Mouse (Mus musculus): ENCODE measurements around the gene Olfr1431. TPM values are rescaled to one million over a fixed set of nuclear protein-coding genes. Genes with fewer than 3 reads are reported as not detected.
"Not testable (repeated sequence)": the region's sequence is repeated elsewhere in the genome, so short reads cannot be mapped to it uniquely, and the experiment has no call there.

Gene Olfr1431
- total RNA-seq (2022), result not detected

GRCm38 (mm10) chr19:12200334-12200733 is at the start of gene Olfr1431:
TSS of gene Olfr1431 (plus strand) at chr19:12200634.
- no peak for DNase-seq (ENCODE audit: low spot score)

DNA sequence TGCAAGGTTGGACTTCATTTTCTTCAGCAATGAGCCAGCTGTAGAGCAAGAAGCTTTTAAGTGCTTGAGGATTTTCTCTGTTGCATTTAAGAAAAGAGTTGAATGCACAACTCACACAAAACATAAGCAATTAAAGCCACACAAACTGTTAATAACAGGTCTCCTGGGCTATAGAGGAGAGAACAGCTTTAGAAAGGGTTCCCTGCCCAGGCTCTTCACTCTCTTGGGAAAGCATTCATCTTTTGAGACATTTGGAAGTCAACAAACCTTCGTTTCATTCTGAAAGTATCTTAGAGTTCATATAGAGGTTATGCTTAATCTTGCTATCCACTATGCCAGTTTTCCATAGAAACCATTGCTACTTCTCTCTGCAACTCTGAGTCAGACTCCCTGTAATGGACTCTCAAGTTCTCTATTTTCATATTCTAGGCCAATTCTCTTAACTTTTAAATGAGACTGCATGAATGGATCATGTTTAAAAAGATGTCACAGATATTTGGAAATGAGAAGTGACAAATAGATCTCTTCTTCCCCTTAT is 30.3 kb upstream of the Olfr1431 start, which contains the start of gene Olfr1555-ps1:
Olfr1555-ps1 (minus strand) TSS at position 51 of the 538 bp plus-strand sequence.
- not testable (repeated sequence) for DNase-seq (ENCODE audit: low spot score)

GRCm38 (mm10) chr19:12175431-12175830 is 25.0 kb upstream of the Olfr1431 start:
- not testable (repeated sequence) for DNase-seq (ENCODE audit: low spot score)

GRCm38 (mm10) chr19:12199076-12199475 is 1.4 kb upstream of the Olfr1431 start:
- not testable (repeated sequence) for DNase-seq (ENCODE audit: low spot score)

DNA sequence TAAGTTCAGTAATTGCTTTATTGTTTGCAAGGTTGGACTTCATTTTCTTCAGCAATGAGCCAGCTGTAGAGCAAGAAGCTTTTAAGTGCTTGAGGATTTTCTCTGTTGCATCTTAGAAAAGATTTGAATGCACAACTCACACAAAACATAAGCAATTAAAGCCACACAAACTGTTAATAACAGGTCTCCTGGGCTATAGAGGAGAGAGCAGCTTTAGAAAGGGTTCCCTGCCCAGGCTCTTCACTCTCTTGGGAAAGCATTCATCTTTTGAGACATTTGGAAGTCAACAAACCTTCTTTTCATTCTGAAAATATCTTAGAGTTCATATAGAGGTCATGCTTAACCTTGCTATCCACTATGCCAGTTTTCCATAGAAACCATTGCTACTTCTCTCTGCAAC is 32.1 kb downstream of the Olfr1431 start, which contains the start of gene Olfr1432:
Olfr1432 (minus strand) TSS at position 101 of the 400 bp plus-strand sequence.
- DNase-seq (ENCODE audit: low spot score), result not testable (repeated sequence)

- no peak for DNase-seq (ENCODE audit: low spot score)
Observed at GRCm38 (mm10) chr19:12241559-12241958, 41.1 kb downstream of the Olfr1431 start, which contains the start of gene Olfr262. TSS of gene Olfr262 (minus strand) at chr19:12241659.

- DNase-seq (ENCODE audit: low spot score), result no peak
Observed at GRCm38 (mm10) chr19:12260732-12261131, 60.3 kb downstream of the Olfr1431 start, which contains the start of gene Olfr235. TSS of gene Olfr235 (plus strand) at chr19:12261032.

Other genes with a start within 250 kb of the Olfr1431 start
- gene Osbp, start 234.7 kb upstream of the Olfr1431 start, total RNA-seq (2022), result 100 to 1,000 TPM in 1 of 4 experiments, 10 to 100 TPM in 3; 90.7 to 106 (median 95.9) TPM
- gene Olfr1423, start 159.3 kb upstream of the Olfr1431 start, total RNA-seq (2022), result not detected
- not detected for gene Olfr1424, start 138.0 kb upstream of the Olfr1431 start, total RNA-seq (2022)
- not detected for gene Olfr1425, start 122.9 kb upstream of the Olfr1431 start, total RNA-seq (2022)
- not detected for gene Olfr1426, start 108.6 kb upstream of the Olfr1431 start, total RNA-seq (2022)
- not detected for gene Olfr1427, start 97.3 kb upstream of the Olfr1431 start, total RNA-seq (2022)
- not detected for gene Olfr1428, start 84.7 kb upstream of the Olfr1431 start, total RNA-seq (2022)
- not detected for gene Olfr76, start 77.4 kb upstream of the Olfr1431 start, total RNA-seq (2022)
- not detected for gene Olfr1555-ps1, start 30.5 kb upstream of the Olfr1431 start, total RNA-seq (2022)
- gene Olfr1432, start 32.0 kb downstream of the Olfr1431 start, total RNA-seq (2022), result not detected
- not detected for gene Olfr262, start 41.0 kb downstream of the Olfr1431 start, total RNA-seq (2022)
- not detected for gene Olfr235, start 60.4 kb downstream of the Olfr1431 start, total RNA-seq (2022)
- not detected for gene Olfr1434, start 79.2 kb downstream of the Olfr1431 start, total RNA-seq (2022)
- not detected for gene Olfr1436, start 98.5 kb downstream of the Olfr1431 start, total RNA-seq (2022)
- not detected for gene Olfr1437, start 124.5 kb downstream of the Olfr1431 start, total RNA-seq (2022)
- not detected for gene Olfr1438-ps1, start 135.3 kb downstream of the Olfr1431 start, total RNA-seq (2022)
- gene Olfr1440, start 186.6 kb downstream of the Olfr1431 start, total RNA-seq (2022), result not detected
- not detected for gene Olfr1441, start 216.8 kb downstream of the Olfr1431 start, total RNA-seq (2022)
- gene Pfpl, start 227.3 kb downstream of the Olfr1431 start, total RNA-seq (2022), result not detected